Comparison of ENCODE assay signal across 9 mouse cellular contexts in genomic region chr6:94696182-94697080, GRCm38 (mm10). TPM values are rescaled to one million over a fixed set of nuclear protein-coding genes. Genes with fewer than 3 reads are reported as not detected.
DNase-seq lines count a peak whose midpoint lies in the region; ATAC-seq lines count a peak whose summit lies in the region.
"Had no signal": no experiment of that assay in that cellular context is flagged by ENCODE, and none has a peak within 500 bp of the region (broad histone marks: within the 10 kb centered on the region; RNA-seq: fewer than 3 reads in every experiment).

No protein-coding gene starts in this region.

- no peak overlapping the region for H3K4me3 ChIP-seq in liver, embryonic 13.5 days (replicated peaks)
- no peak overlapping the region for H3K4me3 ChIP-seq in liver, embryonic 12.5 days
- peak overlapping the region; percentile 87; the same call in 1 of the 2 replicates for H3K4me3 ChIP-seq in hindbrain, embryonic 11.5 days (ENCODE audit: low read depth, low read length)
- peak overlapping the region; percentile 98 for H3K4me3 ChIP-seq in limb, embryonic 13.5 days
- peak overlapping the region; percentile 94 for H3K4me3 ChIP-seq in neural tube, embryonic 15.5 days (replicated peaks)

- no peaks in the 10 kb centered on the region for H3K36me3 ChIP-seq in liver, embryonic 13.5 days
- no peaks in the 10 kb centered on the region for H3K36me3 ChIP-seq in liver, embryonic 12.5 days
- no peaks in the 10 kb centered on the region for H3K36me3 ChIP-seq in hindbrain, embryonic 11.5 days (ENCODE audit: control insufficient read depth, insufficient read depth, low read length)
- H3K36me3 ChIP-seq in limb, embryonic 13.5 days: no peaks in the 10 kb centered on the region
- no peaks in the 10 kb centered on the region for H3K36me3 ChIP-seq in neural tube, embryonic 15.5 days

- no peaks in the 10 kb centered on the region for H3K9me3 ChIP-seq in liver, embryonic 13.5 days (replicated peaks)
- H3K9me3 ChIP-seq in liver, embryonic 12.5 days (replicated peaks): no peaks in the 10 kb centered on the region
- H3K9me3 ChIP-seq in hindbrain, embryonic 11.5 days (ENCODE audit: control insufficient read depth, low read length): no peaks in the 10 kb centered on the region
- H3K9me3 ChIP-seq in limb, embryonic 13.5 days: no peaks in the 10 kb centered on the region
- no peaks in the 10 kb centered on the region for H3K9me3 ChIP-seq in neural tube, embryonic 15.5 days (replicated peaks)

- peaks cover 71% of the 10 kb centered on the region for H3K4me1 ChIP-seq in liver, embryonic 13.5 days (replicated peaks)
- peaks cover 64% of the 10 kb centered on the region for H3K4me1 ChIP-seq in liver, embryonic 12.5 days
- H3K4me1 ChIP-seq in hindbrain, embryonic 11.5 days (replicated peaks; ENCODE audit: control insufficient read depth, insufficient read depth, low read length): peaks cover 11% of the 10 kb centered on the region
- peaks cover 78% of the 10 kb centered on the region for H3K4me1 ChIP-seq in limb, embryonic 13.5 days
- peaks cover 64% of the 10 kb centered on the region for H3K4me1 ChIP-seq in neural tube, embryonic 15.5 days

- no peak for DNase-seq in liver, embryonic 13.5 days
- DNase-seq in hindbrain, embryonic 11.5 days (ENCODE audit: low spot score): no peak
- no peak for DNase-seq in kidney, adult 18-20 months
- no peak for DNase-seq in gastrocnemius, postnatal 36 days
- DNase-seq in spleen, postnatal 36 days (ENCODE audit: low spot score in 2 of 2): no peak
- DNase-seq: spleen, adult 18-20 months had no signal

- no peak overlapping the region for H3K27ac ChIP-seq in liver, embryonic 13.5 days
- H3K27ac ChIP-seq in liver, embryonic 12.5 days: no peak overlapping the region
- H3K27ac ChIP-seq in hindbrain, embryonic 11.5 days (ENCODE audit: low read depth, low read length): no peak overlapping the region
- H3K27ac ChIP-seq in limb, embryonic 13.5 days: no peak overlapping the region
- 0 out of 2 replicates have a peak overlapping the region, but pooled peaks have one; percentile 13 for H3K27ac ChIP-seq in neural tube, embryonic 15.5 days (replicated peaks)

- peaks cover 64% of the 10 kb centered on the region for H3K27me3 ChIP-seq in liver, embryonic 13.5 days
- H3K27me3 ChIP-seq in liver, embryonic 12.5 days (replicated peaks): peaks cover 58% of the 10 kb centered on the region
- no peaks in the 10 kb centered on the region for H3K27me3 ChIP-seq in hindbrain, embryonic 11.5 days (ENCODE audit: control insufficient read depth, insufficient read depth, low read length)
- 0 out of 2 replicates have a peak, but pooled peaks cover 5% of the 10 kb centered on the region for H3K27me3 ChIP-seq in limb, embryonic 13.5 days
- no peaks in the 10 kb centered on the region for H3K27me3 ChIP-seq in neural tube, embryonic 15.5 days (replicated peaks)

- no peak for ATAC-seq in liver, embryonic 13.5 days (ENCODE audit: low read depth)
- no peak for ATAC-seq in liver, embryonic 12.5 days
- no peak for ATAC-seq in hindbrain, embryonic 11.5 days (ENCODE audit: low FRiP score)
- no peak for ATAC-seq in limb, embryonic 13.5 days (ENCODE audit: low FRiP score, low read depth)
- no peak for ATAC-seq in neural tube, embryonic 15.5 days (ENCODE audit: low FRiP score)

- WGBS in liver, embryonic 13.5 days (ENCODE audit: insufficient replicate concordance): 49% methylated on average over 10 of the region's 10 CpGs
- 56% methylated on average over 10 of the region's 10 CpGs for WGBS in liver, embryonic 12.5 days (ENCODE audit: insufficient replicate concordance)
- 38% methylated on average over 10 of the region's 10 CpGs for WGBS in hindbrain, embryonic 11.5 days
- 29% methylated on average over 10 of the region's 10 CpGs for WGBS in limb, embryonic 13.5 days
- WGBS in neural tube, embryonic 15.5 days: 33% methylated on average over 10 of the region's 10 CpGs

- intact Hi-C loops in gastrocnemius, postnatal 36 days (cut with DNase I): no loop called here

- peak overlapping the region; percentile 24; the same call in 1 of the 2 replicates for H3K4me2 ChIP-seq in liver, embryonic 13.5 days
- no peak overlapping the region for H3K4me2 ChIP-seq in liver, embryonic 12.5 days
- peak overlapping the region; percentile 89 for H3K4me2 ChIP-seq in hindbrain, embryonic 11.5 days (replicated peaks; ENCODE audit: low read depth, low read length)
- peak overlapping the region; percentile 90 for H3K4me2 ChIP-seq in limb, embryonic 13.5 days (replicated peaks)
- H3K4me2 ChIP-seq in neural tube, embryonic 15.5 days: peak overlapping the region; percentile 87

- H3K9ac ChIP-seq in liver, embryonic 13.5 days: no peak overlapping the region
- H3K9ac ChIP-seq in liver, embryonic 12.5 days: no peak overlapping the region
- H3K9ac ChIP-seq in hindbrain, embryonic 11.5 days (ENCODE audit: low read depth, low read length): no peak overlapping the region
- H3K9ac ChIP-seq in limb, embryonic 13.5 days: 0 out of 2 replicates have a peak overlapping the region, but pooled peaks have one; percentile 13
- H3K9ac ChIP-seq in neural tube, embryonic 15.5 days (replicated peaks): no peak overlapping the region

RNA-seq across cellular contexts. Expression of gene Lrig1, which starts 3.5 kb away (rescaled TPM):
- polyA plus RNA-seq in liver, embryonic 13.5 days (2015; fragmentation: Nextera tagmentation; extraction: Ambion mirVana): 1.5 and 1.6 TPM in 2 replicates
- 2.4 and 2.8 TPM in 2 replicates for polyA plus RNA-seq in liver, embryonic 12.5 days (2016; fragmentation: Nextera tagmentation; extraction: Ambion mirVana)
- 18.0 and 20.2 TPM in 2 replicates for polyA plus RNA-seq in hindbrain, embryonic 11.5 days (2014; fragmentation: Nextera tagmentation; extraction: Ambion mirVana)
- 19.0 and 23.5 TPM in 2 replicates for polyA plus RNA-seq in limb, embryonic 13.5 days (2015; fragmentation: Nextera tagmentation; extraction: Ambion mirVana)
- 14.5 and 15.0 TPM in 2 replicates for polyA plus RNA-seq in neural tube, embryonic 15.5 days (2015; fragmentation: Nextera tagmentation; extraction: Ambion mirVana)
- 10 to 100 TPM; 49.2 to 51.2 TPM for total RNA-seq in gastrocnemius, postnatal 36 days (2021)

Comparison
In these comparisons a context has a peak if more than half of its experiments do, and no peak if none do; other contexts are left out.
1. H3K4me3 ChIP-seq: peak in hindbrain, embryonic 11.5 days (single experiment), limb, embryonic 13.5 days (single experiment) and neural tube, embryonic 15.5 days (single experiment); none in liver, embryonic 13.5 days (single experiment) and liver, embryonic 12.5 days (single experiment).